Mouse (Mus musculus) myocyte (in vitro differentiated cells): ENCODE results near the gene Plekhj1.

Experiments used
- CEBPB ChIP-seq: IDR thresholded peaks from 2 replicates; pipeline ENCODE4 v1.6.1; 2011; ENCODE audit warnings: mild to moderate bottlenecking, moderate library complexity; ENCODE audit not compliant: poor library complexity, insufficient read depth, severe bottlenecking
- E2F4 ChIP-seq: IDR thresholded peaks from one replicate; pipeline ENCODE4 v1.6.1; 2011; ENCODE audit warnings: mild to moderate bottlenecking, control low read depth, moderate library complexity; ENCODE audit not compliant: insufficient read depth
- MAX ChIP-seq: IDR thresholded peaks from one replicate; pipeline ENCODE4 v1.6.1; 2011; ENCODE audit warnings: low read depth, mild to moderate bottlenecking, control low read depth
- MYOD1 ChIP-seq, 3 experiments: IDR thresholded peaks; one replicate each; pipeline ENCODE4 v1.6.1; 2011; ENCODE audit warnings: control low read depth in 2 of 3, low read depth in 2 of 3, mild to moderate bottlenecking in 2 of 3, moderate library complexity in 1 of 3; ENCODE audit not compliant: insufficient read length in 2 of 3, control insufficient read depth in 1 of 3
- MYOG ChIP-seq, 3 experiments: IDR thresholded peaks; one replicate each; pipeline ENCODE4 v1.6.1; 2011; ENCODE audit warnings: control low read depth in 2 of 3, low read depth in 2 of 3, mild to moderate bottlenecking in 2 of 3; ENCODE audit not compliant: insufficient read length in 2 of 3, control insufficient read depth in 1 of 3, insufficient read depth in 1 of 3
- POLR2A ChIP-seq: IDR thresholded peaks from one replicate; pipeline ENCODE4 v1.6.1; 2011; ENCODE audit warnings: low read depth, mild to moderate bottlenecking, control low read depth, moderate library complexity; ENCODE audit not compliant: insufficient read length
- POLR2AphosphoS2 ChIP-seq: IDR thresholded peaks from one replicate; pipeline ENCODE4 v1.6.1; 2011; ENCODE audit warnings: low read depth, control low read depth; ENCODE audit not compliant: insufficient read length
- SRF ChIP-seq: IDR thresholded peaks from one replicate; pipeline ENCODE4 v1.6.1; 2011; ENCODE audit warnings: low read depth; ENCODE audit not compliant: control insufficient read depth, insufficient read length
- TCF12 ChIP-seq: IDR thresholded peaks from one replicate; pipeline ENCODE4 v1.6.1; 2011; ENCODE audit warnings: mild to moderate bottlenecking, control low read depth; ENCODE audit not compliant: poor library complexity, insufficient read depth, severe bottlenecking
- USF1 ChIP-seq: IDR thresholded peaks from one replicate; pipeline ENCODE4 v1.6.1; 2011; ENCODE audit warnings: low read depth, mild to moderate bottlenecking, control low read depth, moderate library complexity

DNA sequence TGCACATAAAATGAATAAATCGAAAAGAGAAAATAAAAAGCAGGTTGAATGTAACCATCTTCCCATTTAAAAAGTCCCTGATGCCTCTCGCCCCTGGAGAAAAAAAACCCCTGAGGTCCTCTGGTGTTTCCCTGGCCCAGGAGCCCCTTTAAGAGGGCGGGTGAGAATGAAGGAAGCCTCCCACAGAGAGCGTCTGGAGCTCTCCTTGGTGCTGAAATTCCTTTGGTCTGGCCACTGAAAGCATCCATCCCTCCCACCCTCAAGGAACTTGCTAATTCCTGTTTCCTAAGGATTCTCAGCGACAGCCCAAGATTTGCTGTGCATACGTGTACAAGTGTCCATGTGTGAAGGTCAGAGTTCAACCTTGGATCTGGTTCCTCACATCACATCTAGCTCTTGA, 49.8 kb downstream of the Plekhj1 start:
- TF ChIP-seq USF1: no peak
- no peak for TF ChIP-seq CEBPB
- TF ChIP-seq POLR2A: no peak
- no peak for TF ChIP-seq POLR2AphosphoS2
- TF ChIP-seq E2F4: no peak
- TF ChIP-seq TCF12: no peak
- TF ChIP-seq MYOG (IDR thresholded peaks at IDR 0.05; ENCODE audit: control insufficient read depth in 1 of 3, insufficient read depth in 1 of 3, insufficient read length in 2 of 3, low read depth in 2 of 3): no peak
- no peak for TF ChIP-seq MYOD1 (IDR thresholded peaks at IDR 0.05; ENCODE audit: control insufficient read depth in 1 of 3, insufficient read length in 2 of 3, low read depth in 2 of 3)
- no peak for TF ChIP-seq SRF
- no peak for TF ChIP-seq MAX
